27 mouse cellular contexts compared by ENCODE assay signal in genomic region chr14:49722782-49723181, GRCm38 (mm10).
"Had no signal": no experiment of that assay in that cellular context is flagged by ENCODE, and none has a peak within 500 bp of the region (broad histone marks: within the 10 kb centered on the region; RNA-seq: fewer than 3 reads in every experiment).

No protein-coding gene starts in this region.

- H3K27me3 ChIP-seq: heart, embryonic 13.5 days; heart, embryonic 15.5 days; hindbrain, embryonic 12.5 days; hindbrain, embryonic 13.5 days; hindbrain, embryonic 15.5 days; intestine, embryonic 15.5 days; kidney, embryonic 15.5 days had no signal

- ATAC-seq: hindbrain, embryonic 16.5 days; hindbrain, postnatal 0 days; inflammation-experienced regulatory T-cells, adult 6 months; intestine, embryonic 15.5 days; intestine, embryonic 16.5 days; intestine, postnatal 0 days had no signal

- H3K4me2 ChIP-seq: heart, embryonic 13.5 days; heart, embryonic 15.5 days; hindbrain, embryonic 12.5 days; hindbrain, embryonic 13.5 days; hindbrain, embryonic 15.5 days; intestine, embryonic 15.5 days; kidney, embryonic 15.5 days had no signal

- H3K27ac ChIP-seq: hindbrain, embryonic 10.5 days; hindbrain, embryonic 12.5 days; hindbrain, embryonic 13.5 days; hindbrain, embryonic 15.5 days; hindbrain, postnatal 0 days; intestine, embryonic 15.5 days; kidney, embryonic 15.5 days; kidney, postnatal 0 days; layer of hippocampus, adult 2 months; left cerebral cortex, adult 2 months had no signal

- H3K9me3 ChIP-seq: heart, embryonic 13.5 days; heart, embryonic 15.5 days; hindbrain, embryonic 10.5 days; hindbrain, embryonic 12.5 days; hindbrain, embryonic 13.5 days; hindbrain, embryonic 15.5 days; intestine, embryonic 15.5 days; kidney, embryonic 15.5 days had no signal

- H3K9ac ChIP-seq: heart, embryonic 13.5 days; heart, embryonic 15.5 days; hindbrain, embryonic 12.5 days; hindbrain, embryonic 13.5 days; hindbrain, embryonic 15.5 days; intestine, embryonic 15.5 days; kidney, embryonic 15.5 days had no signal

- H3K4me1 ChIP-seq: hindbrain, embryonic 10.5 days; hindbrain, embryonic 12.5 days; hindbrain, embryonic 13.5 days; hindbrain, embryonic 15.5 days; intestine, embryonic 15.5 days; kidney, embryonic 15.5 days had no signal

- H3K4me3 ChIP-seq: heart, embryonic 13.5 days; heart, embryonic 15.5 days; hindbrain, embryonic 10.5 days; hindbrain, embryonic 12.5 days; hindbrain, embryonic 13.5 days; hindbrain, embryonic 15.5 days; intestine, embryonic 15.5 days; kidney, embryonic 15.5 days; layer of hippocampus, adult 2 months; left cerebral cortex, adult 2 months had no signal

- DNase-seq: kidney, adult 11 months; kidney, adult 18-20 months; kidney, adult 2 months; kidney, adult 8-10 months; kidney, adult 9 months; kidney, postnatal 10 days; kidney, postnatal 25 days; kidney, postnatal 36 days; kidney, postnatal 4 days; layer of hippocampus, adult 9-11 months; layer of hippocampus, postnatal 36 days had no signal

- H3K36me3 ChIP-seq: heart, embryonic 13.5 days; heart, embryonic 15.5 days; hindbrain, embryonic 10.5 days; hindbrain, embryonic 12.5 days; hindbrain, embryonic 13.5 days; hindbrain, embryonic 15.5 days; intestine, embryonic 15.5 days; kidney, embryonic 15.5 days had no signal
